Mouse (Mus musculus) cerebral cortex, adult 2 months (tissue): ENCODE results near the gene Arl11.

Experiments
- WGBS: fragments of 180-500 bp; shearing (Covaris S2); methylation state at CpG from one replicate; pipeline ENCODE4 v1.1.7; 2018; 5-methylcytosine and 5-hydroxymethylcytosine counted together

Arl11 gene

DNA sequence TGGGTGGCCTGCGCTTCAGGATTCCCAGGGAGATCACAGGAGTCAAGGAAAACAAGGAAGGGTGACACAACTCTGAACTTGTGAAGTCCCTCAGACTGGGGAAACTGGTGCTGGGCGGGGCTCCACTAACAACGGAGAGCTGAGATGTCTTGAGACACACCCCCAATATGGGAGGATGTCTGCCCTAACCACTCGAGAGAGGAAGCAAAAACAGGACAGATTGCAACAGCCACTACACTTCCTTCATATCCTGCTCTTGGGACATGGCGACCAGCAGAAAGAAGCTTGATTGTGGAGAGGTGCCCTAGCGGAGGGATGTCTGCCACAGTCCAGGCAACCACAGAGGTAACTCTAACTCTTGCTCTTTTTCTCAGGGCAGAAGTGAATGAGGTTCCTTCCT is at the start of gene Arl11:
Gene Arl11 (plus strand): TSS at position 161 of the 400 bp plus-strand sequence.
- WGBS: 76% methylated on average over 6 of the region's 6 CpGs

GRCm38 (mm10) chr14:61267908-61268475 is 41.6 kb upstream of the Arl11 start:
- WGBS: 36% methylated on average over 5 of the region's 5 CpGs

GRCm38 (mm10) chr14:61274414-61275198 is 34.9 kb upstream of the Arl11 start:
- 8% methylated on average over 38 of the region's 38 CpGs for WGBS

DNA sequence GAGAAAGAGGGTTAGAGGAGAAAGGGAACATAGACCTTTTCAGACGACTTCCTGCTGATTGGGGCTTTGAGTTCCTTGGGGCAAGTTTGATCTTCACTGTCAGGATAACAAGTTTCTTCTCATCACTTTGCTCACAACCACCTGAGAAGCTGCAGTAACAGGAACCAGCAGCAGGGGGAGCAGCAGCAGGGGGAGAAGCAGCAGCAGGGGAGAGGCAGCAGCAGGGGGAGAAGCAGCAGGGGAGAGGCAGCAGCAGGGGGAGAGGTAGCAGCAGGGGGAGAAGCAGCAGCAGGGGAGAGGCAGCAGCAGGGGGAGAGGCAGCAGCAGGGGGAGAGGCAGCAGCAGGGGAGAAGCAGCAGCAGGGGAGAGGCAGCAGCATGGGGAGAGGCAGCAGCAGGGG is 32.3 kb upstream of the Arl11 start:
- 50% methylated on average over 1 of the region's 1 CpGs for WGBS

DNA sequence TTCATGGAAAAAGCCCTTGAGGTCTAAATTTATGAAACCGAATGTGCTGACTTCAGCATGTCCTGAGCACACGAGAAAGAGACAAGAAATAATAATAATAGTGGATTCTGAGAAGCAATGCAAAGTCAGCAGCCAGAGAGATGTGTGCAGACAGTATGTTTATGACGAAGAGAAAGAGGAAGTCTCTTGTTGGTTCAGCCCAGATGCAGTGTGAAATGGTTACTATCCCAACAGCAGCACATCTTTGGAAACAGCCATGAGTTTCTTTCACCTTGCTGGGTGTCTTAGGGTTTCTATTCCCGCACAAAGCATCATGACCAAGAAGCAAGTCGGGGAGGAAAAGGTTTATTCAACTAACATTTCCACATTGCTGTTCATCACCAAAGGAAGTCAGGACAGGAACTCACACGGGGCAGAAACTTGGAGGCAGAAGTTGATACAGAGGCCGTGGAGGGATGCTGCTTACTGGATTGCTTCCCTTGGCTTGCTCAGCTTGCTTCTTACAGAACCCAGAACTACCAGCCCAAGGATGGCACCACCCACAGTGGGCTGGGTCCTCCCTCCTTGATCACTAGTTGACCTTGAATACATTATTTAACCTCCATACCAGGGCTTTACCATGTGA is 30.8 kb upstream of the Arl11 start:
- WGBS: 87% methylated on average over 7 of the region's 7 CpGs

- 69% methylated on average over 19 of the region's 19 CpGs for WGBS
Measured at GRCm38 (mm10) chr14:61288606-61289286, 20.8 kb upstream of the Arl11 start.

GRCm38 (mm10) chr14:61290664-61291063 is 18.9 kb upstream of the Arl11 start:
- 45% methylated on average over 3 of the region's 3 CpGs for WGBS

DNA sequence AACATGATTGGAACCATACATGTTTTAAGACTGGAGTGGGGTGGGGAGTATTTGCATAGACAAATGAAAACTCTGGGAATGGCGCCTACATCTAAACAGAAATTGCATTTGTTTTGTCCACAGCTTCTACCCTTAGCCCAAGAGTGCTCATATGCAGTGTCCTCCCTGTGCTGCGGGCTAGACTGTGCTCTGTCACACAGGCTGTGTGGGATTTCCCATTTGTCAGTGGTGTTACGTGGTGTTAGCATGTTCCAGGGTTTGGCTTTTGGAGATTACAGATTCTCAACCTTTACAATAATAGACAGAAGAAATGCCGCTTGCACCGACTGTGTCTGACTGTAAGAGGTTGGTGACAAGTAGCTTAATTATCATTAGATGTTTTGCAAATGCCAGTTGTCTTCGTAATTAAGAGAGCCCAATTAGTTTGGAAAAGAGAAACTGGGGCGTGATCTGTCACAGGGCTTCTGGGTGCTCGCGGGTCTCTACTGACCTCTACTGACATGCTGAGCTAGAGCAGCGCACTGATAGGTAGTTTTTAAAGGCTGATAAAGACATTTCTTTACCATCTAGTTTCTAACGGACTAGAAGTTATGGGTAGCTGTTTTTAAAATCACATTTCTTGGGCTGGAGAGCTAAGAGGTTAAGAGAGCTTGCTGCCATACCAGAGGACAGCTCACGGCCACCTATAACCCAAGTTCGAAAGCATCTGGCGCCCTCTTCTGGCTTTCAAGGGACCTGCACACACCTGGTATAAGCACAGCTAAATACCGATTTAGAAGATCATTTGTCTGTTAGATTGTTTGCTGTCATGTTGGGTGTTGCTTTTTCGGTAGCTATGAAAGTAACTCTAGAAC is 15.4 kb upstream of the Arl11 start:
- WGBS: 27% methylated on average over 16 of the region's 16 CpGs

DNA sequence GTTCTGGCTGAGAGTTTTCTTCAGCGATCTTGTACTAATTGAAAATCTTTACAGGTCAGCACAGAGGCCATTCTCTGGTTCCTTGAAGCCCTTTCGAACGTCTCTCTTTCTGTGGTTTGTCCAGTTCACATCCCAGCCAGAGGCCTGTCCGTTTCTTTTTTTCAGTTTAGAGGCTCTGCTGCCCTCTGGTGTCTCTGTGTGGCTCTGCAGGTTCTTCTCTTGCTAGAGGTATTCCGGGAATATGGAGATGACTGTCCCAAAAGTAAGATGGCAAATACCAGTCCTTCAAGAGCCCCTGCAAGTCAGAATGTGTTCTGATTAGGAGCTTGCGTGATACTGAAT is 14.8 kb upstream of the Arl11 start:
- 16% methylated on average over 6 of the region's 6 CpGs for WGBS

DNA sequence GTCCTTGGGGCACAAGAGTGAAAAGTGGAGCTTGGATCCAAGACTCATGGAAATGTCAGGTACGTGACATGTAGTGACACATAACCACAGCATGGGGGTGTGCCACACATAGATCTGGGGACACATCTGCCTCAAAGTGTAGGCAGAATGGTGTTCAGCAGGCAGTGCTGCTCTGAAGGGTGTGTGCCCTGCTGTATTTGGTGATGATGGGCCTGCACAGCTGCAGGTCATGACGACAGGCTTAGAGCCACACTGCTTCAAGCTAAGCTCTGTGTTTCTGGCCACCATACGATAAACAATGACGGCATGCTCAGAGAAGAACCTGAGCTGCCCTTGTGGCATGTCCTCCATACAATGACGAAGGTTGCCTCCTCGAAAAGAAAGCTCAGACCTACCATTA is 9.7 kb upstream of the Arl11 start:
- WGBS: 90% methylated on average over 6 of the region's 6 CpGs

- WGBS: 51% methylated on average over 2 of the region's 2 CpGs
Measured at GRCm38 (mm10) chr14:61301323-61301722, 8.2 kb upstream of the Arl11 start.

- WGBS: 70% methylated on average over 2 of the region's 2 CpGs
Measured at GRCm38 (mm10) chr14:61302428-61302827, 7.1 kb upstream of the Arl11 start.

DNA sequence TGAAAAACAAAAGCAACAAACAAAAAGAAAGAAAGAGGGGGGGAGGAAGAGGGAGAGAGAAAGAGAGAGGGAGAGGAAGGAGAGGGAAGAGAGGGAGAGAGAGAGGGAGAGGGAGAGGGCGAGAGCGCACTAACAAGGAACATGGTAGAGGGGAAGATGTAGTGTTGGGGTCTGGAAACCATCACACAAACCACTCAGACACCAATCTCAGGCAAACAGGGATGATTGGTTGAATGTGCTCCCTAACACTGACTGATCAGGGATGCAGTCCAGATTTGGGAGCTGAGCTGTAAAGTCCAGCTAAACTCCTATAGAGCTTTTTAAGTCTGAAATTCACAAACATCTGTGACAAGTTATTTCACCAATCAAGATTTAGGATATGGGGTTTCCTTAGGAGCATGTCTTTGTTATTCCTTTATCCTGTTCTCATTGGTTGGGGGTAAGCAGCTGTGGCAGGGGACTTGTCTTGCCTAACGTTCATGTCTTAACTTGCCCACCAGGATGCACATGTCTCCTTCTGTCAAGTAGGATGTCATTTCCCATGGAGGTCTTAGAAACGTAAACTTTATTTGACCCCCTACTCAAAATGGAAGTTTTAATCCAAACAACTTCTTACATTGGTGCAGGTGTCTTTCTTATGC is 5.5 kb upstream of the Arl11 start:
- WGBS: 84% methylated on average over 4 of the region's 4 CpGs

- WGBS: 82% methylated on average over 7 of the region's 7 CpGs
Measured at GRCm38 (mm10) chr14:61310036-61310772, 651 bp downstream of the Arl11 start.

GRCm38 (mm10) chr14:61310963-61311362 is 1.4 kb downstream of the Arl11 start:
- 60% methylated on average over 12 of the region's 12 CpGs for WGBS

DNA sequence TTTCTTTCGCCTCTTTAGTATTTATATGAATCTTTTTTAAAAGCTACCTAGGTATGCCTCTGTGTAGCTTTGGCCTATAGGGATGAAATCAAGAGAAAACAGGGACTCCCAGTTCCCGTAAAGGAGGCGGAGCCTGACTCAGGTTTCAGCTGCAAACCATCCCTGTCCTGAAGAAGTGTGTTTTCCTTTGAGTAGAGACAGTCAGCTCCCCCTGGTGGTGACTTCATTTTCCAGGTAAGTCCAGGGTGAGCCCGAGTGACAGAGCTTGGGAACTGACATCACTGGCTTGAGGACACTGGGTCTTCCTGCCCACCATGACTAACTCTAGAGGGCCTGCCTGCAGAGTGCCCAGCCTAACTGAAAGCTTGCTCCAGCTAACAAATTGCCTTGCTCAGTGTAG is 7.3 kb downstream of the Arl11 start:
- WGBS: 45% methylated on average over 4 of the region's 4 CpGs

GRCm38 (mm10) chr14:61320765-61321164 is 11.2 kb downstream of the Arl11 start:
- 100% methylated on average over 1 of the region's 1 CpGs for WGBS

GRCm38 (mm10) chr14:61321200-61321599 is 11.6 kb downstream of the Arl11 start:
- 86% methylated on average over 4 of the region's 4 CpGs for WGBS

DNA sequence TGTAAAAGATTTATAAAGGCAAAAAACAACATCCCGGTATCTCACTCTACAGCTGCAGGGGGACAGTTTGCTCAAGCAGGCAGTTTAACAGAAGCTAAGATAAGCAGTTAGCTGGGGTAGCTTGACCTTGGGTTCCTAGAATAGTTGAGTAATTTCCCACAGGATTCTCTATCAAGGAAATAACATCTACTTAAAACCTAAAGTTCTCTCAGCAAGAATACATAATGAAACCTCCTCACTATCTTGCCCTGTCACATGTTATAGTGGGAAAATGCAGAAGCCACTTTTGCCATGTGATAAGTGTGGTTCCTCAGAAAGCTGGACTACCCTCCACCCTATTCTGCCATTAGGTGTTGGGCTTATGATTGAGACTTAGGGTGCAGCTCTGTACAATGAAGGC is 13.2 kb downstream of the Arl11 start:
- WGBS: 89% methylated on average over 1 of the region's 1 CpGs

DNA sequence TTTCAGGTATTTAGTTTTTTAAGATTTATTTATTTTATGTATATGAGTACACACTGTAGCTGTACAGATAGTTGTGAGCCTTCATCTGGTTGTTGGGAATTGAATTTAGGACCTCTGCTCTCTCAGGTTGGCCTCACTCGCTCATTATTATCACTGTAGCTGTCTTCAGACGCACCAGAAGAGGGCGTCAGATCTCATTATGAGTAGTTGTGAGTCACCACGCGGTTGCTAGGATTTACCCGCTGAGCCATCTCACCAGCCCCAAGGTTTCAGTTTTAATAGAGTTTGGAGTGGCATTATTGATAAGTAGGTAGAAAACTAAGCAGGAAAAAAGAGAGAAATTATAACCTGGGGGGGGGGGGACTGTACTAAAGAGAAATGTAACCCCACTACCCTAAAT is 17.5 kb downstream of the Arl11 start:
- WGBS: 27% methylated on average over 6 of the region's 6 CpGs
